Comparison of ENCODE assay signal across 8 mouse cellular contexts in genomic region chr5:123350386-123350785, GRCm38 (mm10). TPM values are rescaled to one million over a fixed set of nuclear protein-coding genes. Genes with fewer than 3 reads are reported as not detected.
A peak's percentile ranks its signal among the peaks of the same experiment; 100 is the strongest.
DNase-seq lines count a peak whose midpoint lies in the region; ATAC-seq lines count a peak whose summit lies in the region.

No protein-coding gene starts in this region.

- DNase-seq in cerebellum, adult 18-20 months = peak; percentile 35 to 63
- DNase-seq in cerebellum, postnatal 4 days (ENCODE audit: low spot score in 2 of 2) = no peak
- peak; percentile 36 to 67 for DNase-seq in layer of hippocampus, adult 18-20 months (ENCODE audit: low spot score in 2 of 2)
- no peak for DNase-seq in layer of hippocampus, adult 8-10 months (ENCODE audit: low spot score in 2 of 2)
- peak; percentile 39 for DNase-seq in lung, postnatal 36 days
- DNase-seq in testis, postnatal 10 days (ENCODE audit: low spot score) = no peak
- DNase-seq in neural tube, embryonic 10.5 days (ENCODE audit: extremely low spot score, low spot score) = no peak

- 0 out of 2 replicates have a peak, but pooled peaks have one; percentile 25 for ATAC-seq in erythroid progenitor cell, adult 5-6 weeks (replicated peaks; ENCODE audit: low FRiP score, poor library complexity, severe bottlenecking)

RNA-seq across cellular contexts. Expression of gene Bcl7a, which starts 6.8 kb away (rescaled TPM):
- total RNA-seq in layer of hippocampus, adult 18-20 months (2021) = 10 to 100 TPM; 66.1 to 66.3 TPM
- 10 to 100 TPM; 58.5 to 66.1 (median 62.9) TPM for total RNA-seq in layer of hippocampus, adult 8-10 months (2022)
- 15.1 and 18.0 TPM in 2 replicates for total RNA-seq in erythroid progenitor cell, adult 5-6 weeks (2015; ENCODE audit: low replicate concordance)
- 8.7 and 11.3 TPM in 2 replicates for total RNA-seq in erythroid progenitor cell, adult 5-6 weeks (2017; ENCODE audit: low replicate concordance)

RNA-seq across cellular contexts. Expression of gene Mlxip, which starts 44.2 kb away (rescaled TPM):
- 10 to 100 TPM; 15.4 to 20.6 TPM for total RNA-seq in layer of hippocampus, adult 18-20 months (2021)
- 10 to 100 TPM; 17.7 to 23.0 (median 21.0) TPM for total RNA-seq in layer of hippocampus, adult 8-10 months (2022)
- total RNA-seq in erythroid progenitor cell, adult 5-6 weeks (2015; ENCODE audit: low replicate concordance) = 11.3 and 13.3 TPM in 2 replicates
- 2.0 and 2.8 TPM in 2 replicates for total RNA-seq in erythroid progenitor cell, adult 5-6 weeks (2017; ENCODE audit: low replicate concordance)

Comparison
In these comparisons a context has a peak if more than half of its experiments do, and no peak if none do; other contexts are left out.
1. DNase-seq: peak in cerebellum, adult 18-20 months (2 of 2), layer of hippocampus, adult 18-20 months (2 of 2) and lung, postnatal 36 days (single experiment); none in cerebellum, postnatal 4 days (0 of 2), layer of hippocampus, adult 8-10 months (0 of 2), testis, postnatal 10 days (single experiment) and neural tube, embryonic 10.5 days (single experiment).